Mouse (Mus musculus) kidney, adult 9 months (tissue): ENCODE results near the gene H2-DMb1.

Experiments used
- DNase-seq: peaks from one replicate; pipeline ENCODE4 v3.0.0; 2022

H2-DMb1 gene

DNA sequence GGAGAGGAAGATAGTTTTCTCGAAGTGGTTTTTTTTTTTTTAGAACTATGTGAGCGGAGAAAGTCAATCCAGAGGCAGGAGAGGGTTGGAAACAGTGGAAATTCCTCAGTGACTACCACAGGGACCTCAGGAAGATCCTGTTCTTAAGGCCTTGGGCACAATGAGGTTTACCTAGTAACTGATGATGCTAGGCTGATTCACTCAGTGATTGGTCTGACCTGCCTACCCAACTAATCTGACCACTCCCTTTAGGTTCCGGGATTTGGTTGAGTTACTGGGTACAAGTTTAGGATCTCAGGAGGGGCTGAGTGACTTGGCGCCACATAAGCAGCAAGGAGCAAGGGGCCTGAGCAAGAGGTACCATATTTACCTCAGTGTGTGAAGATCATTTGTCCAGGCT is at the start of gene H2-DMb1:
Gene H2-DMb1, plus strand, starts transcription at position 150 of the 400 bp plus-strand sequence.
- peak; percentile 90 for DNase-seq

DNA sequence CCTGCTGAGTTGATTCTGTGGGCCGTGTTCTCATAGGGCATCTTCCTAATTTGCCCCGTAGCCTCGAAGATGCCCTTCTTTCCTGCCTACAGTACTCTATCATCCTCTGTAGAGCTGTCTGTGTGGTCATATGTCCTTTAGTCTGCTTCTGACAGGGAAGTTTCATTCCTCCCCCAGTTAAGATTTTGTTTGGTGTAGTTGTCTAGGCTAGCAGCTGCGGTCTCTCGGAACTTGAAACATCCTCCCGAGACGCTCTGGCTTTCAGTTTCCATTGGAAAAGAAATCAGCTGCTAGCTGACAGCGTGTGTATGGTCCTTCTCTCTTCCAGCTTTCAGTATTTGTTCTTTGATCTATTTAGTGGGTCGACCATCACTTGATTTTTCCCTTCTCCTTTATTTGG is 48.1 kb upstream of the H2-DMb1 start:
- DNase-seq: no peak

DNA sequence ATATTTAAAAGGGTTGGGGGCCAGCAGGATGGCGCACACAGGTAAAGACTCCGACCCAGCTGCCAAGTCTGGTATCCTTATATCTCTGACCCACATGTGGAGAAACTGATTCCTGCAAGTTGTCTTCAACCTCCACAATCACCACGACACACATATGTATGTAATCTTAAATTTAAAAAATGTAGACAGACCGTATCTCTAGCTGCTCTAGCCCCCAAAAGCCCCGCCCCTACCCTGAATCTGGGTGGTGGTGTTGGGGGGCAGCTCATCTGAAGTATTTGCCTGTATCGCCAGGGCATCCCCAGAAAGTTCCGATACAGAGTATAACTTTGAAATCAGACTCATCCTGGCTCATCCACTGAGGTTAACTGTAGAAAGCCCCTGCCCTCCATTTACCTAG is 46.3 kb upstream of the H2-DMb1 start:
- no peak for DNase-seq

DNA sequence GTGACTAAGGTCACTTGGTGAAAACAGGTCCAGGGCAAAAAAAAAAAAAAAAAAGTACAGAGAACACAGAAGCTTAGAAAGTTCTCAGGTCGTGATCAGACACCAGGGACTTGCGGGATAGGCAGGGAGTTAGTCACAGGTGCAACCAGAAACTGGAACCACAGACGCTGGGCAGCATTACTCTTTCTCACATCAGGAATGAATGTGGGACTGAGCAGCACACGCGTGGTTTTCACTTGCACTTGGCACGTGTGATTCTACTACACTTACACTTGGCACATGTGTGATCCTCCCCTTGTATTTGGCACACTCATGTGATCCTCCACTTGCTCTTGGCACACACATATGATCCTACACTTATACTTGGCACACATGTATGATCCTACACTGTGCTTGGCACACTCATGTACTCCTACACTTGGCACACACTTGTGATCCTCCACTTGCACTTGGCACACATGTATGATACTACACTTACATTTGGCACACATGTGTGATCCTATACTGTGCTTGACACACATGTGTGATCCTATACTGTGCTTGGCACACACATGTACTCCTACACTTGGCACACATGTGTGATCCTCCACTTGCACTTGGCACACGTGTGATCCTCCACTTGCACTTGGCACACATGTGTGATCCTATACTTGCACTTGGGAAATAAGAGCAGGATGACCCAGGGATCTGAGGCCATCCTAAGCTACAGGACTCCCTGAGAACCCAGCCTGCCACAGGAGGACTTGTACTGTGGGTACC is 45.6 kb upstream of the H2-DMb1 start:
- no peak for DNase-seq

DNA sequence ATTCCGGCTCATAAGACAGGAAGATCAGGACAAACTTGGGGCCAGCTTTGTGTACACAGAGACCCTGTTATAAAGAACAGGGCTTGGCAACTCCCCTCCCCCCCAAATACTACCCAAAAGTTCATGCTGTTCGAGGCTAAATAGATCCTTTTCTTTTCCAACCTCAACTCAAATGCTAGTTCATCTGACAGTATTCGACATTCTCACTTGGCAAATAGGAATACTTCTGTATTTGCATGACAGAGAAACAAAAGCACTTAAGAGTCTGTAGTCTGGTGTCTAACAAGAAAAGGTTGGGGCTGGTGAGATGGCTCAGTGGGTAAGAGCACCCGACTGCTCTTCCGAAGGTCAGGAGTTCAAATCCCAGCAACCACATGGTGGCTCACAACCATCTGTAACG is 44.4 kb upstream of the H2-DMb1 start:
- no peak for DNase-seq

DNA sequence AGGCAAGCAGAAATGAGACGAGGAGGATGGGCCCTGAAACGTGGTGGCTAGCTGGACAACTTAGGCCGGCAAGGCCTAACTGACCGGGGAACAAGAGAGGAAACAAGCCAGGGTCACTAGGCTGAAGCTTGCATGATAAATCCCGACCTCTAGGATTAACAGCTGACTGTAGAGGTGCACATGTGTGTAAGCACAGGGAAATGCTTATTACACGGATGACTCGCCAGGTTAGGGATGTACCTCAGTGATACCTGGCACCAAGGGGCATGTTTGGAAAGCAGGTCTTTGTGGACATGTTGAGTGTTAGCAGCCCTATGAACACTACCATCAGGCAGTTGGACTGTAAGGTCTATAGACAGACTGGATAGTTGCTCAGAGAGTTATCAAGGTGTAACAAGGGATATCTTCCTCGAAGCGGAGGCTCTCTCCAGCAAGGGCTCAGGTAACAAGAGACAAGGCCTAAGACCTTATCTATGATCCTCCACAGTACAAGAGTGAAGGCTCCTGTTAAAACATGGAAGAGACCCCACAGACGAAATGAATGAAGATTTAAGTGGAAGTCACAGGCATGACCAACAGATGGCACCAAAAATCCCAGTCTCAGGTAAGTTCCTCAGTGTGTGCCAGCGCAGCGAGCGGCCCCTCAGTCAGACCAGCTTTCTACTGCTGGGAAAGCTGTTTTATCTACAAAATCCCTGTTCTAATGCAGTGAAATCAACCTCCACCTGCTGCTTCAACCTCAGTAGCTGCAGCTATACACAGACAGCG is 43.6 kb upstream of the H2-DMb1 start:
- DNase-seq: no peak

DNA sequence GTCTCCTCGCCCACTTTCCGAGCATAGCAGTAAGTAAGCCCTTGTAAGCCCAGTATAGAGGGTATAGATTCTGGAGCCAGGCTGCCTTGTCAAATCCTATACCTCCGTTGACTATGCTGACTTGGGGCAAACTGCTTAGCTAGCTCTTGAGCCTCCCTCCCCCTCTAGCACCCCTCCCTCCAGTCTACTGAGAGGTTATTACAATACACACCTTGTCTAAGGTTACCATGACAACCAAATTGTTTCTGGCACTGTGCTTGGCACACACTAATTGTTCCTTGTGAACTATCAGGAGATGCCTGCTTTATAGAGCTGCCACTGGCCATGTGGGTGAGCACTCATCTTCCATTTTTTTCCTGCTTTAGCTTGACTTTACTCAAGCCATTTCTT is 43.1 kb upstream of the H2-DMb1 start:
- no peak for DNase-seq

DNA sequence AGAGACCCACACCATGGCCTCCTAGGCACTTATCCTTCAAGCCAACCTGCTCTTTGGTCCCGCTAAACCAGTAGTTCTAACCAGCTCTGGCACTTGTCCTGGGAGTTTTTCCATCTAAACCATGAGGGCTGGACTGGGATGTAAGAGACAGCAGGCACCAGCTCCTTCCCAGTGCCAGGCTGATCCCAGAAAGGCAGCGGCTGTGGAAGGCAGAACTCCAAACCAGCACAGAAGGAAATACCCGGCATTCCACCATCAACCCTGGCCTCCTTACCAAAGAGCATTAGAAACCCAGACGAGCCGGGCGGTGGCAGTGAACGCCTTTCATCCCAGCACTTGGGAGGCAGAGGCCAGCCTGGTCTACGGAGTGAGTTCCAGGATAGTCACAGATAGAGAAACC is 42.6 kb upstream of the H2-DMb1 start:
- no peak for DNase-seq

DNA sequence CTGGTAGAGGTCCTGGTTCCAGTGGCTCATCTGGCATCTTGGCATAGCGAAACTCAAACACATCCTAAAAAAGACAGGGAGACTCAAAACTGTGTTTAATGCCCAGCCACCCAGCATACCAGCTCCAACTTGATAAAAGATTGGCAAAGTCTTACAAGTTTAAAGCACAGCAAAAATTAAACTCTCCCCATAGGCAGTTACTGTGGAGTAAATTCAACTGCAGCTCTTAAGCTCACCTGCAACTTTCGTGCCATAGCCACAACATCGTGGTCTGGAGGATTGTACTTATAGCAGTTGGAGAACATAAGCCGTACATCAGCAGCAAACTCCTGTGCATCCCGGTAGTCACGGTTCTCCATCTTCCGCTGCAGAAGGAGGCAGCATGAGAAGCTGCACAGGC is 38.8 kb upstream of the H2-DMb1 start:
- no peak for DNase-seq

DNA sequence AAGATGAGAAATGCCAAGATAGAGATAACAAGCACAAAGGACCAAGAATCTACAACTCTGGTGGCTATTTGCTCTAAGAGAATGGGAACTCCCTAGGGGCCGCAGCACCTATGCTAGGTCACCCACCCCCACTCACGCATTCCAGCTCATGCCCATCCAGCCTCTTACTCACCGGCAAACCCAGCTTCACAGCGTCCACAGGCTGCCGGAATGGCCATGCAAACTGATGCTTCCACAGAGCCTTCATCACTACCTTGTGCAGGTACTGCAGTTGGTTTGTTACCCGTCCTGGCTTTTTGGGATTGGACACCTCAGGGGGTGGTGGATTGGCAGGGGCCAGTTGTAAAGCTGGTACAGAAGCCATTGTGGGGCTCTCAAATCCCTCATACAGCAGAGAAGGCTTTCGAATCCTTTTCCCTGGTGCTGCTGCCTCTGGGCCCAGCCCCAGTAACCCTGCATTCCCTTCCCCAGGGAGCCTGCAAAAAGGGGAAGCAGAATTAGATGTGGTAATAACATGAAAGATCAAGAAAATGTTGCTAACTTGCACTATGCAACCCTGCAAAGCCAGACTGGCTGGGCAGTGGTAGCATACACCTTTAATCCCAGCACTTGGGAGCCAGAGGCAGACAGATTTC is 36.0 kb upstream of the H2-DMb1 start:
- DNase-seq: no peak

DNA sequence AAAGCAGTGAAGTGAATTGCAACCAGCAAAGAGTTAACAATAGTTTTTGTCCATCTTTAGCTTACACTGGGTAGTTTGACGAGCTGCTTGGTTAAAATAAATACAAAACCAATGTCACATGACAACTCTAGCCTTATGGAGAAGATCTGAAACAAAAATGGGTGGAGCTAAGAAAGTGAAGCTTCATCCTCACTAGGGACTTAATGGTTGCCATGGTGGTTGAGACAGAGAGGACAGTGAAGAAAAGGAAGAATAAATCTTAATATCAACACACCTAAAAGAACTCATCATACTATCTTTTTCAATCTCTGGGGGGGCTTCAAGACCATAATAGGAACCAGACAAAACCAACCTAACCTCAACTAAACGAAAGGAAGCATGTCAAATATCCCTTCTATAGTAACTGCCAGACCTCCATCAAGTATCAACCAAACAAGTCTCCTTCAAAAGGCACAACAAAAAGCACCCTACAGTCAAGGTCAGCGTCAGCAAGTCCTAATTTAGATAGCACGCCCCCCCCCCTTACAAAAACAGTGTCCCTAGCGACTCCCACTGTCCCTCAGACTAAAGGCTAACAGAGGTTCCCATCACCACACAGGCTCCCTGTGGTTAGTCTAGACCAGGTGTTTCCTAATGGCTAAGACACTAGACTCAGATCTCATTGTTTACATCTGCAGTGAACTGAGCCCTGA is 35.3 kb upstream of the H2-DMb1 start:
- peak; percentile 46 for DNase-seq

DNA sequence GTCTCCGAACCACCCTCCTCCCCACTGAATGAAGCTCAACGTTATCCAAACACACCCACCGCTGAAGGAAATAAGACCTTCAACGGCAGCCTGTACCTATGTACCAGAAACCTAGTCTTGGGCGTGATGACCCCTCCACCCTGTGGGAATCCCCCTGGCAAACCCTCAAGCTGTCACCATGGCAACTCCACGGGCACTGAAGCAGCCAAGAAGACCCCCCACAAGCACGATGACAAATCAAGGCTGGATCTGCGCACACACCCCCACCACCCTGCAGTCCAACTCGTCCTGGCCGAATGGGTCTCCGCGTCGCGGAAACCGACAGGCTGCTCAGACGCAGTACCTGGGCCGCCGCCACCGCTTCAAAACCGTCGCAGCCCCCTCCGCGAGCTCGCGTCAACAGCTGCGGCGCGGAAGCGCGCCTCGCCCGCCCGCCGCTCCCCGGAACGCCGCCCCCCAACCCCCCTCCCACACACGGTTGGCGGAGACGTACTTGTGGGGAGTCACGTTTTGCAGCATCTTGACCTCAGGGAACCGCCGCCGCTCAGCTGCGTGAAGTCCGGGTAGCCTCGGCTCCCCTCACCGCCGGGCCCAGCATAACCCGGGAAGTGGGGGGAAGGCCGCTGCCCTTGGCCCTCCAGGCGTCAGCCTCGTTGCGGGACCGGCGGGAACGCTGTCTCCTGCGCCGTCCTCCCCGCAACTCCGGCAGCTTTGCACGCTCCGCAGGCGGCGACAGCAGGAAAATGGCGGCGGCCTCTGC is 34.6 kb upstream of the H2-DMb1 start:
- peak; percentile 52 for DNase-seq

DNA sequence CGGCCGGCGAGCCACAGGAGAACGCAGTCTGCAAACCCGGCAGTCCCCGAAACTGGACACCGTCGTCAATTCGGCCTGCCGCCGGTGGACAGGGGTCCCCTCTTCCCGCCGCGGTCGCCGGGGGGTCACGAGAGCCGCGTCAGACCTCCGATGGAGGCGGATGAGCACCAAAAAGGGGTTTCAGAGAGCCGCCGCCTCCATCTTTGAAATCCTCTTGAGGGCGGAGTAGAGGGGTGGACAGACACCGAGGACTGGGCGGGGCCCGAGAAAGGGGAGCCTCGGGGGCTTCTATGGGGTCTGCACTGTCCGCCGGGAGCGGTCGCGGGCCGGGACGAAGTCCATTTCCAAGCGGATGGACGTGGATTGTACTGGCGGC is 34.0 kb upstream of the H2-DMb1 start:
- no peak for DNase-seq

DNA sequence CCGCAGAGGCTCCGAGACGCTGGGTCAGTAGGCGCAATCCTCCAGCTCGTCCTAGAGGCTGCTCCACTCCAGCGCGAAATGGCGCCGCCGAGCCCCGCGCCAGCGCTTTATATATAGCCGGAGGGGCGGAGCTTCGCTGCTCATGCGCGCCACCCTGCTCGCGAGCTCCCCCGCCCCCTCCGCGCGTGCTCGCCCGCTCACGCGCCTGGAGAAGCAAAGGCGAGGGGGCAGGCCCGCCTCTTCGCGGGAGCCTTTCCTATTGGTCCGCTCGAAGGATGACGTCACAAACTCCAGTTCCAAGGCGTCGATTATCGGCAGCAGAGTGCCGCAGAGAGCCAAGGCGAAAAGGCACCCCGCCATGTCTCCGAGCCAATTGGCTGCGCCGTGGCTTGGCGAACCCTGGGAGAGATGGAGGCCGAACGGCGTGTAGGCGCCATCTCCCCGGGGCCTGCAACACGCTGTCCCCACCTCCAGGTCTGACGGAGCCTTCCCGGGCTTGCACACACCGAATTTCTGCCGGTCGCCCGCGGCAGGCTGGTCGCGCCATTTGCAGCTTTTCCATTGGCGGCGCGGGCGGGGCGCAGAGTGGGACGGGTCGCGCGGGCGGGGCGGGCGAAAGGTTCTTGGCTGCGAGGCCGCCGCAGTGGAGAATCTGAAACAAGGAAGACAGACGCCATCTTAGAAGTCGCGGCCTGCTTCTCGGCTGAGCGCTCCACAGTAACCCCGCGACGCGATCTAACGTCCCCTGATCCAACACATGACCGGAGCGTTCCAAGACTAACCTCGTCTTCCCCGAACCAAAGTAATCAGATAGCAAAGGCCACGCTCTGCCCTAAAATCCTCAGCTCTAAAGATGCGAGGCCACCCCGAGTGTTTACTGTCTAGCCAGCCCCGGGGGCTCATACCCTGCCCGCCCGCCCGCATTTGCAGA is 33.4 kb upstream of the H2-DMb1 start, which contains the start of gene H2-DMa:
Gene H2-DMa, plus strand, starts transcription at position 293 of the 931 bp plus-strand sequence.
- peak; percentile 99 for DNase-seq

DNA sequence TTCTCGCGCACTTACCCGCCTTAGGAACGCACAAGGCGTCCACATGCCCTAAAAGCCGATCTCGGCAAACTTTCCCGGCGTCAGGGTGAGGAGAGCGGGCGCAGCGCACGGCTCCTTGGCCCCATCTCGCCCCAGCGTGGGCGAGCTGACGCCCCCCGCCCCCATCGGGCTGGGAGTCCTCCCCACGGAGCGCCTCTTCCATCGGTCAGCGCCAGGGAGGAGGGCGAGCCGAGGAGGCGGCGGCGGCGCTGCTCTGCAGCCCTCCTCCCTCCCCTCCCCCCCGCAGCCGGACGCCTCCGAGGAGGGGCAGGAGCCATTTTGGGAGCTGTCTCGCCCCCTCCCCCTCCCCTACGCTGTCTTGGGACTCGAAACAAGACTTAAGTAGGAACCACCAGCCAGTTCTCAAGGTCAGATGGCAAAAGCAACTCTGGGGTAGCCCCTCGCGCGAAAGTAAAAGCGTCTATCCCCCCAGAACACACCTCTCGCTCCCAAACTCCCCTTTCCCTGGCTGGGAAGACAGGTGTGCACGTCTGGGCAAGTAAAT is 32.6 kb upstream of the H2-DMb1 start:
- peak; percentile 89 for DNase-seq

DNA sequence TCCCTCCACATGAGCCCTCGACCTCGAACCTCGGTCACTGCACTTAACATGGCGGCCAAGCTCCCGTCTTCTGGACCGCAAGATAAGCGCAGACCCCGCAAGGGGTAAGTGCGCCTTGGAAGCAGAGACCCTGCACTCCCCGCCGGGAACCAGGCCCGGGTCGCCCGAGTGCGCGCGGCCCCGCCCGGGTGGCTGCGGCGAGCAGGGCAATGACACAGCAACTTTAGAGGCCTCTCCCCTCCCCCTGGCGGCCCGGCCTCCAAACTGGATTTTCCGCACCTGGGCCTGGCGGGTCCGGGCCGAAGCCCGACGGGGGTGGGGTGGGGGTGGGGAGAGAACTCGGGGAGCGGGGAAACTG is 32.1 kb upstream of the H2-DMb1 start:
- DNase-seq: peak; percentile 93

DNA sequence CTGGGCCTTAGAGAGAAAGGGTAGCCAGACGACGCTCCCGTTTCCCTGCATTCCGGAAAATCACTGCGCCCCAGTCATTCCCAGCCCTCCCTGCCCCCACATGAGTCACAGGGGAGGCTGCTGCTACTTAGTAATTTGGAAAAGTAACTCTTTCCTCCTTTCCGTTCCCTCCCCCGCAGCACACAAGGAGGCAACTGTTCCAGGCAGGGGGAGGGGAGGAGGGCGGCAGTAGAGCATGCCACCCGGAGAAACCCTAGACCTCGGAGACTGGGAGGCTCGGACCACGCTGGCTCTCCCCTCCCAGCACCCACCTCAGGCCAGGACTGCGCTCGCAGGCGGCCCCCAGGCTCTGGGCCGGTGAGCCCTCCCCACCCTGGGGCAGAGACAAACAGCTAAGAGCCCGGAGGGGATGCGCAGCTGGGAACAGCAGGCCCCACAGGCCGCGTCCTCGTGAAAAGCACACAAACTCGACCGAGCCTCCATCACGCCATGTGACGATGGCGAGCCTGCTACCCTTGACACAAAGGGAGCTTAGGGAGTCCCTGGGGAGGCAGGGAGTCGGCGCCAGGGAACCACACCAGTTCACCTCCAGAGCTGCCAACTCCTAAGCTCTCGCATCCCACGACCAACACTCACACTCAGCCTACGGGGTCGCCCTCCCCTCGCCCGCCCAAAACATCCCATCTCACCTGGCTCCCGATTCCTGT is 31.5 kb upstream of the H2-DMb1 start:
- DNase-seq: peak; percentile 93

DNA sequence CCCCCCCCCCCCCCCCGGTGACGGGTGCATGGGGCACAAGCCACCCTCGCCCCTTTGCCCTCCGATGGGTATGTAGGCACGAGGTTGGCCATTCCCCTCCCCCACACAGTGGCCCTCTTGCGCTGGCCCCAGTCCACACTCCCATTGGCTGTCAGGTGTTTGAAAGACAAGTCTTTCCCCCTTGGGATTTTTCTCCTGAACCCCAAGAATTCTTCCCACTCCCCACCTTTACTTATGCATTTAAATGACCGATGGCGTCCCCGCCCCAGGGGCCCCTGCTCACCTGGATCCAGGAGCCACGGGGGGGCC is 31.0 kb upstream of the H2-DMb1 start:
- DNase-seq: peak; percentile 88

DNA sequence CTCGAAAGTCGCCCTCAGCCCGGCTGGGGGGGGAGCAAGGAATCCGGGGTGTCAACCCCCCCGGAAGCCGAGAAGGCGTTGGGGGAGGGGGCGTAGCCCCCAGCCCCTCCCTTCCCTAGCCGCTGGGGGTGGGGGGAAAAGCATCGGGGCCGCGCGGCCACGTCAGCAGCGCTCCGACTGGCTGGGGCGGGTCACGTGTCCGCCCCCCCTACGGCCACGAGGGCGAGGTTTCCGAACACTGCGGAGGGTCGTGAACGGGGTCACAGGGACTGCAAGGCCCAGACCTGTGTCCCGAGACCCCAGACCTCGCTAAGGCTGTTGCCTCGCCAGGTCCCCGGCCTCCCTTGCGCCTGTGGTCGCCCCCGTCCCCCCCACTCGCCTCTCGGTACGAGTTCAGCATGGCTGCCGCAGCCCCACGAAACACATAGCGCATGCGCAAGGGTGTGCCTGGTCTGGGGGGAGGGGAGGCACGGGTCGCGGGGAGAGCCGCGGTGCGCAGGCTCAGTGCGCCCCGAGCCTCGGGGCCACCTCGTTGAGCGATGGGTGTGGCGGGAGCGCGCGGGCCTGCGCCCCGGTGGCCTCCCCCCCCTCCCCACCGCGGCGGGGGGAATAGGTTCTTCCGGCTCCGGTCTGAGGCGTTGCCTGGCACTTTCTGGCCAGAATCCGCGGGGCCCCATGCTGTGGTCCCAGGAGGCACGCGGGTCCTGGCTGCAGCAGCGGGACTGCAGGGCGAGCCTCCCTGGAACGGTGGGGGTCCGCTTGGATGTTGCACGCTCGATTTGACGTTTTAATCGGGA is 30.5 kb upstream of the H2-DMb1 start, which contains the start of gene Brd2:
Gene Brd2, minus strand, starts transcription at position 447 of the 797 bp plus-strand sequence.
- DNase-seq: peak; percentile 97

DNA sequence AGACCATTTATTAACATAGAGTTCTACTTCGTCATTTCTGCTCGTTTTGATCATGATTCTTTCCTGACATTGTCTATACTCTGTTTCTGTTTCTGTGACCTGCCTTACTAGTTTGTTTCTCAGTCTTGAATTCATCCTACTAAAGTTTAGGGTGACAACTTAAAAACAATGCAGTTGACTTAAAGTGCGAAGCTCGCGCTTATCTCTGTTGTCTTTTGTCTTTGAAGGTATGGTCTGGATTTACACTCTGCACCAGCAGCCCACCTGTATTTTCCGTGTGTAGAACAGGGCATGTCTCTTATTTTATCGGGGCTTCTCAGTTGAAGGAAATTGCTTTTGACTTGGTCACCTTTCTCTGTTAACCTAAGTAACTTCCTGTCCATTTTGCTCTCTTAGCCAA is 29.8 kb upstream of the H2-DMb1 start:
- DNase-seq: no peak
